Mouse (Mus musculus) heart, postnatal 36 days (tissue): Measurements from ENCODE around the gene Iqsec2. TPM values are rescaled to one million over a fixed set of nuclear protein-coding genes. Genes with fewer than 3 reads are reported as not detected.
A peak's percentile ranks its signal among the peaks of the same experiment; 100 is the strongest.

Experiments used
- DNase-seq, 2 experiments: peaks; one replicate each; pipeline ENCODE4 v3.0.0; 2021 to 2022
- intact Hi-C: fragments of 180-260 bp; cut with DNase I; formaldehyde crosslinking; loops from one replicate; pipeline ENCODE4 v1.15.1; 2025
- total RNA-seq, 2 experiments: library from RNA; stranded (reverse); gene quantifications; 2 replicates each; pipeline ENCODE4 v1.2.3; 2021

Gene Iqsec2
- total RNA-seq, 2 experiments from 2014 or later = 73.3 to 85.1 TPM

- peak; percentile 42 to 45 for DNase-seq
- intact Hi-C loops = loop anchor here (1.0 to 10.0 kb wide), 2 partner anchors 43 to 170 kb away; partner anchors contain the start of gene Tspyl2
Observed at GRCm38 (mm10) chrX:152175284-152175683, 31.2 kb downstream of the Iqsec2 start.

- intact Hi-C loops = loop anchor here (10.0 kb wide), 1 partner anchor 167 kb away; the partner anchor contains the start of gene Tspyl2
- DNase-seq = no peak
Observed at GRCm38 (mm10) chrX:152177897-152178296, 33.8 kb downstream of the Iqsec2 start.

GRCm38 (mm10) chrX:152178843-152179545 lies 34.9 kb downstream of the Iqsec2 start:
- intact Hi-C loops = loop anchor here (10.0 kb wide), 1 partner anchor 166 kb away; the partner anchor contains the start of gene Tspyl2
- DNase-seq = peak; percentile 69 to 75

- intact Hi-C loops = loop anchor here (10.0 kb wide), 1 partner anchor 165 kb away; the partner anchor contains the start of gene Tspyl2
- DNase-seq = no peak
Observed at GRCm38 (mm10) chrX:152179670-152180656, 35.9 kb downstream of the Iqsec2 start.

- DNase-seq = no peak
- intact Hi-C loops = no loop called here
Observed at GRCm38 (mm10) chrX:152187151-152187550, 43.1 kb downstream of the Iqsec2 start.

GRCm38 (mm10) chrX:152191266-152191665 lies 47.2 kb downstream of the Iqsec2 start:
- intact Hi-C loops = no loop called here
- no peak for DNase-seq

GRCm38 (mm10) chrX:152197814-152198648 lies 54.0 kb downstream of the Iqsec2 start:
- intact Hi-C loops = no loop called here
- no peak for DNase-seq

GRCm38 (mm10) chrX:152201737-152202421 lies 57.8 kb downstream of the Iqsec2 start:
- intact Hi-C loops = no loop called here
- DNase-seq = no peak

- intact Hi-C loops = no loop called here
- no peak for DNase-seq
Observed at GRCm38 (mm10) chrX:152202422-152203103, 58.5 kb downstream of the Iqsec2 start.

- intact Hi-C loops = no loop called here
- no peak for DNase-seq
Observed at GRCm38 (mm10) chrX:152203247-152203646, 59.2 kb downstream of the Iqsec2 start.

GRCm38 (mm10) chrX:152205486-152205885 lies 61.4 kb downstream of the Iqsec2 start:
- no peak for DNase-seq
- intact Hi-C loops = no loop called here

- no peak for DNase-seq
Observed at GRCm38 (mm10) chrX:152214703-152215102, 70.6 kb downstream of the Iqsec2 start.

GRCm38 (mm10) chrX:152218529-152218928 lies 74.5 kb downstream of the Iqsec2 start:
- intact Hi-C loops = no loop called here
- no peak for DNase-seq

More at GRCm38 (mm10) chrX:152214703-152215102, 70.6 kb downstream of the Iqsec2 start:
- intact Hi-C loops = no loop called here

GRCm38 (mm10) chrX:152221721-152222120 lies 77.7 kb downstream of the Iqsec2 start:
- no peak for DNase-seq
- intact Hi-C loops = no loop called here

- DNase-seq = no peak
- intact Hi-C loops = no loop called here
Observed at GRCm38 (mm10) chrX:152222226-152222625, 78.2 kb downstream of the Iqsec2 start.

- intact Hi-C loops = no loop called here
- DNase-seq = no peak
Observed at GRCm38 (mm10) chrX:152223313-152223712, 79.2 kb downstream of the Iqsec2 start.

GRCm38 (mm10) chrX:152224280-152224679 lies 80.2 kb downstream of the Iqsec2 start:
- intact Hi-C loops = no loop called here

GRCm38 (mm10) chrX:152232781-152233763 lies 89.0 kb downstream of the Iqsec2 start, which contains the start of gene Kdm5c:
Gene Kdm5c, plus strand, starts transcription at chrX:152233020.
- intact Hi-C loops = loop anchor here (5.0 kb wide), 2 partner anchors 109 to 216 kb away; partner anchors contain the start of genes Ribc1, Smc1a and Tspyl2
- DNase-seq = peak; percentile 85 to 95

More at GRCm38 (mm10) chrX:152224280-152224679, 80.2 kb downstream of the Iqsec2 start:
- DNase-seq = no peak
